Mouse (Mus musculus) stomach, postnatal 0 days (tissue): ENCODE measurements around the gene Adam11.

Source experiments
- CTCF ChIP-seq: IDR thresholded peaks from 2 replicates; pipeline ENCODE4 v1.5.1; 2016; ENCODE audit warnings: antibody characterized with exemption, low read depth, mild to moderate bottlenecking, moderate library complexity
- EP300 ChIP-seq: optimal IDR thresholded peaks from 2 replicates; pipeline ENCODE3; 2016; ENCODE audit warnings: antibody characterized with exemption

- TF ChIP-seq EP300: no peak
- TF ChIP-seq CTCF: no peak
These were observed 19.2 kb upstream of the Adam11 start for GRCm38 (mm10) chr11:102742066-102742465.
